Mouse (Mus musculus): Measurements from ENCODE around the gene Msl3l2.
A peak's percentile ranks its signal among the peaks of the same experiment; 100 is the strongest.

The Msl3l2 gene

GRCm38 (mm10) chr10:56106333-56106995 lies at the start of gene Msl3l2:
TSS of gene Msl3l2 (plus strand) at chr10:56106917.
- DNase-seq (ENCODE audit: extremely low spot score): peak; percentile 80

GRCm38 (mm10) chr10:56058979-56059422 lies 47.7 kb upstream of the Msl3l2 start:
- no peak for DNase-seq (ENCODE audit: extremely low spot score)

GRCm38 (mm10) chr10:56061238-56061830 lies 45.4 kb upstream of the Msl3l2 start:
- no peak for DNase-seq (ENCODE audit: extremely low spot score)

GRCm38 (mm10) chr10:56062746-56063145 lies 44.0 kb upstream of the Msl3l2 start:
- no peak for DNase-seq (ENCODE audit: extremely low spot score)

- DNase-seq (ENCODE audit: extremely low spot score): no peak
These were observed 17.0 kb upstream of the Msl3l2 start for GRCm38 (mm10) chr10:56089714-56090113.

GRCm38 (mm10) chr10:56094586-56094985 lies 12.1 kb upstream of the Msl3l2 start:
- DNase-seq (ENCODE audit: extremely low spot score): no peak

- no peak for DNase-seq (ENCODE audit: extremely low spot score)
These were observed 10.0 kb upstream of the Msl3l2 start for GRCm38 (mm10) chr10:56096757-56097156.

- no peak for DNase-seq (ENCODE audit: extremely low spot score)
These were observed 7.6 kb upstream of the Msl3l2 start for GRCm38 (mm10) chr10:56099126-56099525.

GRCm38 (mm10) chr10:56099641-56100310 lies 6.9 kb upstream of the Msl3l2 start:
- no peak for DNase-seq (ENCODE audit: extremely low spot score)

GRCm38 (mm10) chr10:56106996-56107334 lies 248 bp downstream of the Msl3l2 start:
- DNase-seq (ENCODE audit: extremely low spot score): no peak

- DNase-seq (ENCODE audit: extremely low spot score): peak; percentile 86
These were observed 8.4 kb downstream of the Msl3l2 start for GRCm38 (mm10) chr10:56114951-56115635.

- peak; percentile 71 for DNase-seq (ENCODE audit: extremely low spot score)
These were observed 9.0 kb downstream of the Msl3l2 start for GRCm38 (mm10) chr10:56115636-56116180.

- DNase-seq (ENCODE audit: extremely low spot score): no peak
These were observed 20.3 kb downstream of the Msl3l2 start for GRCm38 (mm10) chr10:56126972-56127371.

- DNase-seq (ENCODE audit: extremely low spot score): no peak
These were observed 22.9 kb downstream of the Msl3l2 start for GRCm38 (mm10) chr10:56129642-56130041.

GRCm38 (mm10) chr10:56137191-56137590 lies 30.5 kb downstream of the Msl3l2 start:
- DNase-seq (ENCODE audit: extremely low spot score): no peak

GRCm38 (mm10) chr10:56148920-56149319 lies 42.2 kb downstream of the Msl3l2 start:
- DNase-seq (ENCODE audit: extremely low spot score): no peak

GRCm38 (mm10) chr10:56156956-56157355 lies 50.2 kb downstream of the Msl3l2 start:
- no peak for DNase-seq (ENCODE audit: extremely low spot score)

- DNase-seq (ENCODE audit: extremely low spot score): no peak
These were observed 51.5 kb downstream of the Msl3l2 start for GRCm38 (mm10) chr10:56158207-56158606.

- no peak for DNase-seq (ENCODE audit: extremely low spot score)
These were observed 52.0 kb downstream of the Msl3l2 start for GRCm38 (mm10) chr10:56158748-56159147.

GRCm38 (mm10) chr10:56164411-56164810 lies 57.7 kb downstream of the Msl3l2 start:
- DNase-seq (ENCODE audit: extremely low spot score): no peak

- DNase-seq (ENCODE audit: extremely low spot score): no peak
These were observed 59.0 kb downstream of the Msl3l2 start for GRCm38 (mm10) chr10:56165758-56166157.
